Mouse (Mus musculus) left cerebral cortex, postnatal 25 days (tissue): ENCODE data around the gene Itga3. TPM values are rescaled to one million over a fixed set of nuclear protein-coding genes. Genes with fewer than 3 reads are reported as not detected.

Experiments
- DNase-seq, 2 experiments: peaks; one replicate each; pipeline ENCODE4 v3.0.0; 2022; ENCODE audit warnings: low spot score in 2 of 2, mixed read lengths in 1 of 2
- intact Hi-C: fragments of 180-260 bp; cut with DNase I; formaldehyde crosslinking; loops from one replicate; pipeline ENCODE4 v1.15.1; 2025
- total RNA-seq, 2 experiments: library from RNA; stranded (reverse); gene quantifications; 2 replicates each; pipeline ENCODE4 v1.2.3; 2021

Gene Itga3
- total RNA-seq, 2 experiments from 2014 or later, result 13.8 to 14.5 TPM

DNA sequence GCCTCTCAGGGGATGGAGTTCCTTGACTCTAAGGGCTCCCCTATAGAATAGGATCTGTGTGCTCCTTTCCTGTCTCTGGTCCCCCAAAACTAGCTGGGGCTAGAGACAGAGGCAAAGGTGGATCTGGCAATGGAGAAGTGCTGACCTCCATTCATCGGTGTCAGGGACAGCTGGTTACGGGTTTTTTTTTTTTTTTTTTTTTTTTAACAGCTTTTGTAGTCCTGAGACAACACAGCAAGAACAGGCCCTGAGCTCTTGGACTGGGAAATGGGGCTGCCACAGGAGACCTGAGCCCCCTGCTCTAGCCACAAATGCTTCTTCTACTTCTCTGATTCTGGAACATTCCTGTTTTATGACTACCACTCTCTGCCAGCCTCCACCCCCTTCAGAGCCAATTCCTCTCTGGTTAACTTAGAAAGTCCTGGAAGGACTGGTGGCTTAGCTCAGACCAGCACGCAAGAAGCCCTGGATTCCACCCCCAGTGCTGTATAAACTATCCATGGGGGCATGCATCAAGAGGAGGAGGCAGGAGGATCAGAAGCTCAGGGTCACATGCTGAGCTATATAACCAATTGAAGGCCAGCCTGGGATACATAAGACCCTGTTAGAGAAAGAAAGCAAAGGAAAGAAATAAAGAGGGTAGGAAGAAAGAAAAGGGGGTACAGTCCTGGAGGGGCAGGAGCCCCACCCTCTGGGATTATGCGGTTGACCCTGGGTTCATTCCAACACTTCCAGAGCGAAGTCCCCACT is 21.9 kb upstream of the Itga3 start:
- no peak for DNase-seq
- intact Hi-C loops, result no loop called here

DNA sequence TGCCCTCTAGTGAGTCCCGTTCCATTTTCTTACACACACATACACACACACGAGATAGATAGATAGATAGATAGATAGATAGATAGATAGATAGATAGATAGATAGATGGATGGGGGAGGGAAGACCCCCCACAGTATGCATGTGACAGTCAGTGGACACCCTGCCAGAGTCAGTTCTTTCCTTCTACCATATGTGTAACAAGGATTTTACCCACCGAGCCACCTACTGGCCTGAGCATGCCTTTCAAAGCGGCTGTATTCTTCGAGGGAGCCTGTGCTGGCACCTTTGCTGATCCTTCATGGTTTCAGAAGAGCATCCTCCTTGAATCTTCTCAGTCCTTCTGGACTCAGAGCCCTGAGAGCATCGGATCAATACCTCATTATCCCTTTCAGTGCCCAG is 21.3 kb upstream of the Itga3 start:
- intact Hi-C loops, result no loop called here
- no peak for DNase-seq

GRCm38 (mm10) chr11:95096608-95097373 is 20.2 kb upstream of the Itga3 start:
- DNase-seq, result no peak
- intact Hi-C loops, result no loop called here

DNA sequence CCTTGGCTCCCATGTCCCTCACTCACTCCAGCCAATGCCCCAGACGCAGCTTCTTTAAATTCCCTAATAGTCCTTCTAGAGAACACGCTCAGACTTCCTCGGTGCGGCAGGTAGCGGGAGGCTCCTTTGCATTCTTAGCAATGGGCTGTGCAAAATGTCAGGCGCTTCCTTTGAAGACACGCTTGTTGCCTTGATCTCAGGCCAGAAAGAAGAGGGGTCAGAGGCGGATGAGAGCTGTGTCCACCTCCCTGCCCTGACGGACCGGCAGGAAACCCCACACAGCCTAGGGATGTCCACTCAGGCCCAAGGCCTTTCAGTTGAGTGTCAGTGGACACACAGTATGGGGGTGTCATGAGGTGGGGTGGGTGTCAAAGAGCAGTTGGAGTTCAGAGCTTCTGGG is 19.0 kb upstream of the Itga3 start:
- no peak for DNase-seq
- intact Hi-C loops, result no loop called here

DNA sequence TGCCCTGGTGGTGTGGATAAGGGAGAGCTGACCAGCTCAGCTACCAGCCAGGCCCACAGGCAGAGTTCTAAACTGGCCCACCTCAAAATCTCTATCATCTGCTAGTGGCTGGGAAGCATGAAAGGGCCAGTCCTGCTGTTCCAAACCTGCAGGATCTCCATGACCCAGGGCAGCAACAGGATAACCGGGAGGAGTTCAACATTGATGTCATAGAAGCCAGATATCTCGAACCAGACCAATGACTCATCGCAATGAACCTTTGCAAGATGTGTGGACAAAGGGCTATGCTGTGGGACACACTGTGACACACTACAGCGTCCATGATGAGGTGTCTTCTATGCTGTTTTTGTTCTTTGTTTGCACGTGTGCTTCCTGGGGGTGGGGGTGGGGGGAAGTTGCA is 16.5 kb upstream of the Itga3 start:
- intact Hi-C loops, result no loop called here

GRCm38 (mm10) chr11:95088857-95089779 is 12.5 kb upstream of the Itga3 start:
- DNase-seq, result no peak
- intact Hi-C loops, result no loop called here

More for the DNA sequence above, 16.5 kb upstream of the Itga3 start:
- DNase-seq, result no peak

GRCm38 (mm10) chr11:95088286-95088685 is 11.7 kb upstream of the Itga3 start:
- DNase-seq, result no peak
- intact Hi-C loops, result no loop called here

GRCm38 (mm10) chr11:95087301-95088228 is 11.0 kb upstream of the Itga3 start:
- no peak for DNase-seq
- intact Hi-C loops, result no loop called here

GRCm38 (mm10) chr11:95086229-95086628 is 9.6 kb upstream of the Itga3 start:
- intact Hi-C loops, result no loop called here
- no peak for DNase-seq

GRCm38 (mm10) chr11:95085710-95086109 is 9.1 kb upstream of the Itga3 start:
- intact Hi-C loops, result no loop called here
- DNase-seq, result no peak

- intact Hi-C loops, result no loop called here
- no peak for DNase-seq
These were observed 8.3 kb upstream of the Itga3 start for GRCm38 (mm10) chr11:95084811-95085382.

- no peak for DNase-seq
- intact Hi-C loops, result no loop called here
These were observed 7.6 kb upstream of the Itga3 start for GRCm38 (mm10) chr11:95084175-95084574.

- intact Hi-C loops, result no loop called here
- no peak for DNase-seq
These were observed 6.3 kb upstream of the Itga3 start for GRCm38 (mm10) chr11:95082896-95083295.

- intact Hi-C loops, result no loop called here
- DNase-seq, result no peak
These were observed 4.2 kb upstream of the Itga3 start for GRCm38 (mm10) chr11:95080783-95081182.

DNA sequence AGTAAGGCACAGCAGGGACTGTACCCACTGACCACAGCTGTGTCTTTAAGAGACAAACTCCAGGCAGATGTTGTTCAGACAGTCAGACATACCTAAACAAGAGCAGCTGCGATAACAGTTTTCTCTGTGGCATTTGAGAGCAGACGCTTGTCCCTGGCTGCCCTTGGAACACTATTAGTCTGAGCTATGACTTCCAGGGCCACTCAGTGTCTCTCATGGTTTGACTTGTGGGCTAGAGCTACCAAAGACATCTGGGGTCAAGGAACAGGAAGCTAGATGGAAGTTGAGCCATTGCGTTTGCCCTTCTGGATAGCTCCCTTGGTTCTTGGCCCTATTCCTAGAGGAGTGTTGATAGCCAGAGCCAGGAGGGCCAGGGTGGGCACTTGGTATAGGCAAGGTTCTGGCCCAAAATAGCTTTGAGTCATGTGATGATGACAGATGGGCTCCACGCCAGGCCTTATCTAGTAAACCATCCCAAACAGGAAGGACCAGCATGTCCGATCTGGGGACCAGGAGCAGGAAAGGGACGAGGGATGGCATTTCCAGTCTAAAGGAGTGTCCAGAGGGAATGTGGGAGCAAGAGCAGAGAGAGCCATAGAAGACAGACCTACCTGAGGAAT is 2.8 kb upstream of the Itga3 start:
- intact Hi-C loops, result no loop called here

DNA sequence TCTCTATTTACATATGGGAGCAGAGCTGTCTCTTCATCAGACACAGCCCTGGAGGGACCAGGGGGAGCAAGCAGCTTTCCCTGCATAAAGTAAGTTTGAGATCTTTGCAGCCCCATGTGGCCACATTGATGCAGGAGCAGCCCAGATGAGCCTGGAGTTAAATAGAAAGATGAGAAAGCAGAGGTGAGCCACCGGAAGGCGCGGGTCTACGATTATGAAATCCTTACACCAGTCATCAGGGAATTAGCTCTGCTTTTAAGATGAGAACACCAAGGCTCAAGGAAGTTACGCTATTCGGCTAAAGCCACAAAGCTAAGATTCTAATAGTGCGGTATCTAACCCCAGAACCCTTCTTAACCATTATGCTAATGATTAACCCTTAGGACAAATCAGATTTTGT is 1.4 kb upstream of the Itga3 start:
- DNase-seq, result no peak
- intact Hi-C loops, result loop anchor here (2.0 kb wide), 1 partner anchor 29 kb away; no protein-coding TSS in a partner anchor

More for the DNA sequence above, 2.8 kb upstream of the Itga3 start:
- no peak for DNase-seq

DNA sequence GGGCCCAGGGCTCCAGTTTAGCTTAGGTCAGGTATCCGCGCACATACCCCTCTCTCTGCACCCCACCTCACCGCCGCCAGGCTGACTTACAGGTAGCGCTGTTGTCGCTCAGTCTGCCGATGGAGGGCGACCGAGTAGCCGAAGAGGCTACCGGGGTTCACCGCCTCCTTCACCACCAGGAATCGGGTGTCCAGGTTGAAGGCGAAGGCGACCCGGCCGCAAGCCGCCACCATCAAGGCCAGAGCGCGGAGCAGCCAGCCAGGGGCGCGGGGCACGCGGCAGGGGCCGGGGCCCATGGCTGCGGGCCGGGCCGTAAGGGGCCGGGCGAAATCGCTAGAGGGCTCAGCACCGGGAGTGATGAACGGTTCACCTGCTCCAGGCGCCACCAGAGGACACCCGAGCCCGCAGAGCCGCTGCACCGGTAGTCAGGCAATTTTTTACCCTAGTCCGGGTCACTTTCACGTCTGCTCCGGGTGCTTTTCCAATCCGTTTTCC is 513 bp downstream of the Itga3 start:
- intact Hi-C loops, result loop anchor here (2.0 kb wide), 1 partner anchor 31 kb away; no protein-coding TSS in a partner anchor
- peak; percentile 51 to 62 for DNase-seq
